In genomic region chr13:33004414-33005105, GRCm38 (mm10) we compare ENCODE assay signal across 8 mouse cellular contexts. TPM values are rescaled to one million over a fixed set of nuclear protein-coding genes. Genes with fewer than 3 reads are reported as not detected.
A peak's percentile ranks its signal among the peaks of the same experiment; 100 is the strongest.
DNase-seq lines count a peak whose midpoint lies in the region; ATAC-seq and TF ChIP-seq lines count a peak whose summit lies in the region.

No protein-coding gene starts in this region.

- H3K27ac ChIP-seq in forebrain, embryonic 12.5 days = no peak overlapping the region
- peak overlapping the region; percentile 89 for H3K27ac ChIP-seq in heart, postnatal 0 days (ENCODE audit: low read depth)
- H3K27ac ChIP-seq in liver, embryonic 16.5 days (ENCODE audit: low read length) = peak overlapping the region; percentile 90
- 0 out of 2 replicates have a peak overlapping the region, but pooled peaks have one; percentile 29 for H3K27ac ChIP-seq in neural tube, embryonic 13.5 days (replicated peaks)
- H3K27ac ChIP-seq in testis, adult 2 months (ENCODE audit: control insufficient read depth, insufficient read depth, low read depth, low read length) = peak overlapping the region; percentile 74

- 0 out of 2 replicates have a peak, but pooled peaks have one; percentile 36 for TF ChIP-seq POLR2A in testis, adult 2 months (IDR thresholded peaks at IDR 0.05; ENCODE audit: control insufficient read depth, low read depth, low read length)

- no peaks in the 10 kb centered on the region for H3K27me3 ChIP-seq in forebrain, embryonic 12.5 days
- H3K27me3 ChIP-seq in heart, postnatal 0 days (ENCODE audit: control insufficient read depth, insufficient read depth, low read length) = no peaks in the 10 kb centered on the region
- no peaks in the 10 kb centered on the region for H3K27me3 ChIP-seq in liver, embryonic 16.5 days (ENCODE audit: control insufficient read depth, insufficient read depth, low read depth, low read length)
- H3K27me3 ChIP-seq in neural tube, embryonic 13.5 days = no peaks in the 10 kb centered on the region
- H3K27me3 ChIP-seq in testis, adult 2 months (ENCODE audit: control insufficient read depth, insufficient read depth, low read length) = no peaks in the 10 kb centered on the region

- no peaks in the 10 kb centered on the region for H3K9me3 ChIP-seq in forebrain, embryonic 12.5 days
- no peaks in the 10 kb centered on the region for H3K9me3 ChIP-seq in heart, postnatal 0 days (replicated peaks; ENCODE audit: control insufficient read depth, low read length)
- no peaks in the 10 kb centered on the region for H3K9me3 ChIP-seq in liver, embryonic 16.5 days (replicated peaks; ENCODE audit: control insufficient read depth, low read length)
- no peaks in the 10 kb centered on the region for H3K9me3 ChIP-seq in neural tube, embryonic 13.5 days

- H3K4me2 ChIP-seq in forebrain, embryonic 12.5 days = peak overlapping the region; percentile 36
- H3K4me2 ChIP-seq in heart, postnatal 0 days (ENCODE audit: low read depth, low read length) = peak overlapping the region; percentile 68
- H3K4me2 ChIP-seq in liver, embryonic 16.5 days (ENCODE audit: low read depth, low read length) = peak overlapping the region; percentile 87
- peak overlapping the region; percentile 42 for H3K4me2 ChIP-seq in neural tube, embryonic 13.5 days

- peak; percentile 72 for TF ChIP-seq CTCF in heart, postnatal 0 days (IDR thresholded peaks at IDR 0.05; ENCODE audit: low read depth)
- peak; percentile 61 for TF ChIP-seq CTCF in testis, adult 2 months (IDR thresholded peaks at IDR 0.05; ENCODE audit: control insufficient read depth, insufficient read depth, insufficient replicate concordance, low read depth, low read length)

- no peak for TF ChIP-seq EP300 in heart, postnatal 0 days (IDR thresholded peaks at IDR 0.05; ENCODE audit: low read depth)

- 21% methylated on average over 12 of the region's 12 CpGs for WGBS in forebrain, embryonic 12.5 days
- WGBS in heart, postnatal 0 days = 9% methylated on average over 12 of the region's 12 CpGs
- WGBS in liver, embryonic 16.5 days (ENCODE audit: insufficient replicate concordance) = 10% methylated on average over 12 of the region's 12 CpGs
- 25% methylated on average over 12 of the region's 12 CpGs for WGBS in neural tube, embryonic 13.5 days

- peak overlapping the region; percentile 9; the same call in 1 of the 2 replicates for H3K9ac ChIP-seq in forebrain, embryonic 12.5 days
- peak overlapping the region; percentile 49 for H3K9ac ChIP-seq in heart, postnatal 0 days (replicated peaks; ENCODE audit: low read depth, low read length)
- peak overlapping the region; percentile 71 for H3K9ac ChIP-seq in liver, embryonic 16.5 days (ENCODE audit: low read depth, low read length)
- H3K9ac ChIP-seq in neural tube, embryonic 13.5 days = peak overlapping the region; percentile 35; the same call in 1 of the 2 replicates

- H3K36me3 ChIP-seq in forebrain, embryonic 12.5 days (replicated peaks) = no peaks in the 10 kb centered on the region
- H3K36me3 ChIP-seq in heart, postnatal 0 days (replicated peaks; ENCODE audit: control insufficient read depth, insufficient read depth, low read length) = peaks cover 10% of the 10 kb centered on the region
- no peaks in the 10 kb centered on the region for H3K36me3 ChIP-seq in liver, embryonic 16.5 days (ENCODE audit: control insufficient read depth, insufficient read depth)
- H3K36me3 ChIP-seq in neural tube, embryonic 13.5 days = no peaks in the 10 kb centered on the region
- H3K36me3 ChIP-seq in testis, adult 2 months (ENCODE audit: control insufficient read depth, insufficient read depth, low read length) = no peaks in the 10 kb centered on the region

- H3K4me1 ChIP-seq in forebrain, embryonic 12.5 days = peaks cover 5% of the 10 kb centered on the region
- H3K4me1 ChIP-seq in heart, postnatal 0 days (ENCODE audit: control insufficient read depth, insufficient read depth) = peaks cover 6% of the 10 kb centered on the region; the same call in 1 of the 2 replicates
- H3K4me1 ChIP-seq in liver, embryonic 16.5 days (ENCODE audit: control insufficient read depth, low read depth, low read length) = peaks cover 23% of the 10 kb centered on the region
- peaks cover 8% of the 10 kb centered on the region; the same call in 1 of the 2 replicates for H3K4me1 ChIP-seq in neural tube, embryonic 13.5 days (replicated peaks)
- H3K4me1 ChIP-seq in testis, adult 2 months (ENCODE audit: control insufficient read depth, insufficient read depth, low read length) = no peaks in the 10 kb centered on the region

- ATAC-seq in forebrain, embryonic 12.5 days (ENCODE audit: low FRiP score) = peak; percentile 51; the same call in 1 of the 2 replicates
- ATAC-seq in heart, postnatal 0 days (ENCODE audit: insufficient read depth, low read depth) = peak; percentile 91
- ATAC-seq in liver, embryonic 16.5 days (ENCODE audit: low read depth) = peak; percentile 92
- peak; percentile 83; the same call in 1 of the 2 replicates for ATAC-seq in neural tube, embryonic 13.5 days (ENCODE audit: low read depth)

- DNase-seq in CD8-positive naive resting alpha-beta T cell, adult 2 months (ENCODE audit: low read depth in 2 of 2, low spot score in 2 of 2) = peak; percentile 55 to 70
- DNase-seq in c-Kit-positive CD71-positive TER-119-negative erythroid progenitor cells, embryonic 14.5 days (ENCODE audit: low read depth) = peak; percentile 75
- DNase-seq in heart, postnatal 0 days (ENCODE audit: low spot score) = peak; percentile 90
- peak; percentile 88 to 92 for DNase-seq in kidney, postnatal 4 days

- H3K4me3 ChIP-seq in forebrain, embryonic 12.5 days (replicated peaks) = peak overlapping the region; percentile 19
- H3K4me3 ChIP-seq in heart, postnatal 0 days (ENCODE audit: low read depth, low read length) = peak overlapping the region; percentile 41
- peak overlapping the region; percentile 66 for H3K4me3 ChIP-seq in liver, embryonic 16.5 days (ENCODE audit: low read depth, low read length)
- H3K4me3 ChIP-seq in neural tube, embryonic 13.5 days = peak overlapping the region; percentile 20
- peak overlapping the region; percentile 57 for H3K4me3 ChIP-seq in testis, adult 2 months (ENCODE audit: control insufficient read depth, low read depth, low read length)

RNA-seq across cellular contexts. Expression of gene Serpinb9, which starts 1.5 kb away (rescaled TPM):
- 0.26 and 0.63 TPM in 2 replicates for polyA plus RNA-seq in forebrain, embryonic 12.5 days (2016; fragmentation: Nextera tagmentation; extraction: Ambion mirVana)
- total RNA-seq in heart, postnatal 0 days (2014; rRNA removed; ENCODE audit: low replicate concordance) = 3.9 and 5.5 TPM in 2 replicates
- polyA plus RNA-seq in heart, postnatal 0 days (2015; fragmentation: Nextera tagmentation; extraction: Ambion mirVana) = 6.3 and 7.9 TPM in 2 replicates
- polyA plus RNA-seq in liver, embryonic 16.5 days (2015; fragmentation: Nextera tagmentation; extraction: Ambion mirVana) = 1.9 and 2.0 TPM in 2 replicates
- polyA plus RNA-seq in neural tube, embryonic 13.5 days (2015; fragmentation: Nextera tagmentation; extraction: Ambion mirVana) = 1.3 and 1.9 TPM in 2 replicates
- polyA plus RNA-seq in testis, adult 2 months (2012; rRNA removed) = 2.1 and 2.4 TPM in 2 replicates

RNA-seq across cellular contexts. Expression of gene Serpinb9b, which starts 22.7 kb away (rescaled TPM):
- polyA plus RNA-seq in forebrain, embryonic 12.5 days (2016; fragmentation: Nextera tagmentation; extraction: Ambion mirVana) = 0.05 TPM in 1 of 2 replicates, not detected in the other
- total RNA-seq in heart, postnatal 0 days (2014; rRNA removed; ENCODE audit: low replicate concordance) = 0.23 and 0.81 TPM in 2 replicates
- polyA plus RNA-seq in heart, postnatal 0 days (2015; fragmentation: Nextera tagmentation; extraction: Ambion mirVana) = 0.33 and 0.36 TPM in 2 replicates
- 0.05 TPM in 1 of 2 replicates, not detected in the other for polyA plus RNA-seq in liver, embryonic 16.5 days (2015; fragmentation: Nextera tagmentation; extraction: Ambion mirVana)
- polyA plus RNA-seq in neural tube, embryonic 13.5 days (2015; fragmentation: Nextera tagmentation; extraction: Ambion mirVana) = 0.29 and 0.52 TPM in 2 replicates
- polyA plus RNA-seq in testis, adult 2 months (2012; rRNA removed) = 0.17 and 0.29 TPM in 2 replicates

RNA-seq across cellular contexts. Expression of gene Serpinb6b, which starts 39.6 kb away (rescaled TPM):
- 0.49 and 0.52 TPM in 2 replicates for polyA plus RNA-seq in forebrain, embryonic 12.5 days (2016; fragmentation: Nextera tagmentation; extraction: Ambion mirVana)
- total RNA-seq in heart, postnatal 0 days (2014; rRNA removed; ENCODE audit: low replicate concordance) = 46.1 and 66.6 TPM in 2 replicates
- 23.4 and 30.8 TPM in 2 replicates for polyA plus RNA-seq in heart, postnatal 0 days (2015; fragmentation: Nextera tagmentation; extraction: Ambion mirVana)
- polyA plus RNA-seq in liver, embryonic 16.5 days (2015; fragmentation: Nextera tagmentation; extraction: Ambion mirVana) = 4.4 and 4.7 TPM in 2 replicates
- 0.40 and 1.1 TPM in 2 replicates for polyA plus RNA-seq in neural tube, embryonic 13.5 days (2015; fragmentation: Nextera tagmentation; extraction: Ambion mirVana)
- polyA plus RNA-seq in testis, adult 2 months (2012; rRNA removed) = 0.83 and 0.87 TPM in 2 replicates

Comparison
In these comparisons a context has a peak if more than half of its experiments do, and no peak if none do; other contexts are left out.
1. H3K4me2 ChIP-seq: peak in every context shown above with its lines; median percentile 87 in liver, embryonic 16.5 days; 68 in heart, postnatal 0 days; 42 in neural tube, embryonic 13.5 days; 36 in forebrain, embryonic 12.5 days.
2. H3K9ac ChIP-seq: peak in every context shown above with its lines; median percentile 71 in liver, embryonic 16.5 days; 49 in heart, postnatal 0 days; 35 in neural tube, embryonic 13.5 days; 9 in forebrain, embryonic 12.5 days.